Mouse (Mus musculus) neural tube, postnatal 0 days (tissue): Measurements from ENCODE around the gene Il34. TPM values are rescaled to one million over a fixed set of nuclear protein-coding genes. Genes with fewer than 3 reads are reported as not detected.

ENCODE experiments used
- polyA plus RNA-seq: library from polyadenylated mRNA; unstranded; fragments of >200 nt; fragmentation: Nextera tagmentation; extraction: Ambion mirVana; gene quantifications from 2 replicates; pipeline ENCODE4 v1.2.1, GENCODE M21; 2015

Gene Il34
- polyA plus RNA-seq: 9.0 and 12.1 TPM in 2 replicates

GRCm38 (mm10) chr8:110805669-110806068 lies at the start of gene Il34:
TSS of gene Il34 (minus strand) at chr8:110805924.

GRCm38 (mm10) chr8:110846405-110847170 lies 40.9 kb upstream of the Il34 start, which contains the start of the genes Cog4 and Sf3b3:
TSS of gene Cog4 (plus strand) at chr8:110846600.
TSS of gene Sf3b3 (minus strand) at chr8:110846787.

GRCm38 (mm10) chr8:110720685-110721598 lies 84.8 kb downstream of the Il34 start, which contains the start of gene Mtss1l:
TSS of gene Mtss1l (plus strand) at chr8:110721476.

Other genes starting within 250 kb of the Il34 start
- 25.7 and 28.0 TPM in 2 replicates for gene Vac14, start 187.3 kb downstream of the Il34 start, polyA plus RNA-seq
- 48.1 and 56.3 TPM in 2 replicates for gene Mtss1l, start 84.4 kb downstream of the Il34 start, polyA plus RNA-seq
- 52.9 and 53.0 TPM in 2 replicates for gene Cog4, start 40.7 kb upstream of the Il34 start, polyA plus RNA-seq
- gene Sf3b3, start 40.9 kb upstream of the Il34 start, polyA plus RNA-seq: 47.5 and 52.4 TPM in 2 replicates
- 4.5 and 6.2 TPM in 2 replicates for gene Fuk, start 96.6 kb upstream of the Il34 start, polyA plus RNA-seq
- 22.2 and 23.7 TPM in 2 replicates for gene St3gal2, start 114.0 kb upstream of the Il34 start, polyA plus RNA-seq
- gene Ddx19a, start 191.9 kb upstream of the Il34 start, polyA plus RNA-seq: 9.2 TPM in 2 replicates
- 4.8 and 5.2 TPM in 2 replicates for gene Ddx19b, start 225.8 kb upstream of the Il34 start, polyA plus RNA-seq
- 79.9 and 85.0 TPM in 2 replicates for gene Aars, start 227.2 kb upstream of the Il34 start, polyA plus RNA-seq